Mouse (Mus musculus) CH12.LX (cell line): ENCODE data around the gene Fes. TPM values are rescaled to one million over a fixed set of nuclear protein-coding genes. Genes with fewer than 3 reads are reported as not detected.

ENCODE experiments used
- DNase-seq: peaks from one replicate; pipeline ENCODE4 v3.0.0-alpha.2; 2013; ENCODE audit errors: extremely low read depth
- H3K27ac ChIP-seq: 2 replicates; pipeline ENCODE4 v1.5.1; 2012; ENCODE audit warnings: low read depth, mild to moderate bottlenecking, control low read depth, moderate library complexity; ENCODE audit not compliant: insufficient read depth
- H3K27me3 ChIP-seq: replicated peaks from 2 replicates; pipeline ENCODE3; 2012; ENCODE audit warnings: inconsistent platforms
- H3K36me3 ChIP-seq, 2 experiments: replicated peaks in 1 of 2; 2 replicates each; pipeline versions ENCODE3 to v1.6.1; 2012; ENCODE audit warnings: inconsistent platforms in 1 of 2, low read length in 1 of 2, mild to moderate bottlenecking in 1 of 2, mixed read lengths in 1 of 2, moderate library complexity in 1 of 2; ENCODE audit not compliant: control insufficient read depth in 1 of 2, insufficient read depth in 1 of 2
- H3K4me1 ChIP-seq, 2 experiments: 2 replicates each; pipeline ENCODE4 v1.6.1; 2012; ENCODE audit warnings: inconsistent platforms in 1 of 2, moderate library complexity in 1 of 2; ENCODE audit not compliant: insufficient read depth in 2 of 2, control insufficient read depth in 1 of 2
- H3K4me2 ChIP-seq: 2 replicates; pipeline ENCODE4 v1.6.1; 2012; ENCODE audit warnings: low read depth, mild to moderate bottlenecking, control low read depth; ENCODE audit not compliant: poor library complexity, insufficient read depth, severe bottlenecking
- H3K4me3 ChIP-seq, 3 experiments: fragments of 150-350 bp in 1 of 3; sonication (generic) in 1 of 3; replicated peaks in 1 of 3; 2 replicates each; pipeline versions ENCODE3 to v1.5.1; 2011 to 2012; ENCODE audit warnings: low read depth in 2 of 3, low read length in 2 of 3, mild to moderate bottlenecking in 2 of 3, moderate library complexity in 2 of 3, control low read depth in 1 of 3, improper control_type of control experiment in 1 of 3, inconsistent platforms in 1 of 3, mixed read lengths in 1 of 3; ENCODE audit not compliant: poor library complexity in 1 of 3
- H3K79me2 ChIP-seq: replicated peaks from 2 replicates; pipeline ENCODE4 v1.6.1; 2012; ENCODE audit warnings: mild to moderate bottlenecking, moderate library complexity; ENCODE audit not compliant: control insufficient read depth, poor library complexity, insufficient read depth, severe bottlenecking; ENCODE audit errors: extremely low read depth
- H3K9ac ChIP-seq: 2 replicates; pipeline ENCODE4 v1.6.1; 2012; ENCODE audit warnings: low read depth, mild to moderate bottlenecking, control low read depth, moderate library complexity; ENCODE audit not compliant: insufficient read depth
- H3K9me3 ChIP-seq: replicated peaks from 2 replicates; pipeline ENCODE3; 2012; ENCODE audit warnings: low read length, inconsistent platforms, mixed read lengths
- BHLHE40 ChIP-seq: IDR thresholded peaks from 2 replicates; pipeline ENCODE4 v1.6.1; 2011; ENCODE audit warnings: mild to moderate bottlenecking, low read depth, low read length, improper control_type of control experiment
- CTCF ChIP-seq, 2 experiments: IDR thresholded peaks in 1 of 2; conservative IDR thresholded peaks in 1 of 2; 2 replicates each; pipeline ENCODE4 v1.5.1; 2011 to 2012; ENCODE audit warnings: low read depth in 2 of 2, low read length in 2 of 2, improper control_type of control experiment in 1 of 2, inconsistent platforms in 1 of 2, mild to moderate bottlenecking in 1 of 2, moderate library complexity in 1 of 2
- ELF1 ChIP-seq: IDR thresholded peaks from 2 replicates; pipeline ENCODE4 v1.6.1; 2014; ENCODE audit warnings: low read depth, mild to moderate bottlenecking, inconsistent platforms, low read length, improper control_type of control experiment
- GABPA ChIP-seq: IDR thresholded peaks from 2 replicates; pipeline ENCODE4 v1.6.1; 2012; ENCODE audit warnings: low read depth, low read length, improper control_type of control experiment, inconsistent platforms; ENCODE audit not compliant: insufficient replicate concordance
- KAT2A ChIP-seq: IDR thresholded peaks from 2 replicates; pipeline ENCODE4 v1.6.1; 2012; ENCODE audit warnings: low read length, improper control_type of control experiment, inconsistent platforms; ENCODE audit not compliant: insufficient replicate concordance
- MAFK ChIP-seq: IDR thresholded peaks from 2 replicates; pipeline ENCODE4 v1.6.1; 2011; ENCODE audit warnings: low read length, improper control_type of control experiment; ENCODE audit not compliant: insufficient replicate concordance
- MAZ ChIP-seq: IDR thresholded peaks from 2 replicates; pipeline ENCODE4 v1.6.1; 2012; ENCODE audit warnings: low read depth, mild to moderate bottlenecking, inconsistent platforms, low read length, improper control_type of control experiment, moderate library complexity
- NRF1 ChIP-seq: IDR thresholded peaks from 2 replicates; pipeline ENCODE4 v1.6.1; 2014; ENCODE audit warnings: low read depth, mild to moderate bottlenecking, inconsistent platforms, low read length, improper control_type of control experiment, moderate library complexity
- PAX5 ChIP-seq: IDR thresholded peaks from 2 replicates; pipeline ENCODE4 v1.6.1; 2012; ENCODE audit warnings: low read length, inconsistent platforms, mixed read lengths
- POLR2A ChIP-seq: IDR thresholded peaks from 2 replicates; pipeline ENCODE4 v1.6.1; 2011; ENCODE audit warnings: low read depth, mild to moderate bottlenecking, improper control_type of control experiment, low read length
- RAD21 ChIP-seq: IDR thresholded peaks from 2 replicates; pipeline ENCODE4 v1.6.1; 2011; ENCODE audit warnings: low read depth, mild to moderate bottlenecking, low read length, improper control_type of control experiment, moderate library complexity
- SMC3 ChIP-seq: IDR thresholded peaks from 2 replicates; pipeline ENCODE4 v1.6.1; 2011; ENCODE audit warnings: low read depth, low read length, improper control_type of control experiment
- TBP ChIP-seq: conservative IDR thresholded peaks from 2 replicates; pipeline ENCODE4 v1.6.1; 2011; ENCODE audit warnings: low read depth, low read length, improper control_type of control experiment
- USF2 ChIP-seq: conservative IDR thresholded peaks from 2 replicates; pipeline ENCODE4 v1.6.1; 2011; ENCODE audit warnings: low read depth, low read length, improper control_type of control experiment
- ZKSCAN1 ChIP-seq: IDR thresholded peaks from 2 replicates; pipeline ENCODE4 v1.6.1; 2012; ENCODE audit warnings: low read depth, inconsistent platforms, low read length, improper control_type of control experiment, borderline replicate concordance
- ZMIZ1 ChIP-seq: IDR thresholded peaks from 2 replicates; pipeline ENCODE4 v1.6.1; 2012; ENCODE audit warnings: low read depth, mild to moderate bottlenecking, inconsistent platforms, low read length, improper control_type of control experiment
- ZNF384 ChIP-seq: IDR thresholded peaks from 2 replicates; pipeline ENCODE4 v1.6.1; 2012; ENCODE audit warnings: low read depth, low read length, improper control_type of control experiment, inconsistent platforms
- dilution Hi-C: fragments of 300-500 bp; cut with MboI; formaldehyde crosslinking; loops from 2 replicates; pipeline ENCODE4 v1.14.3; 2020; ENCODE audit warnings: low sequenced_read_pairs; ENCODE audit not compliant: extremely low pct_unique_long_range_greater_than_20kb, extremely low pct_ligation_motif_present
- in situ Hi-C: fragments of 300-500 bp; cut with MboI; formaldehyde crosslinking; loops from 3 replicates; pipeline ENCODE4 v1.14.3; 2019; ENCODE audit warnings: low sequenced_read_pairs, low pct_ligation_motif_present, low pct_unique_long_range_greater_than_20kb, mixed read lengths
- polyA plus RNA-seq: library from polyadenylated mRNA; unstranded; fragments of >175 nt; gene quantifications from 2 replicates; pipeline ENCODE4 v1.2.1, GENCODE M21; 2012; ENCODE audit warnings: low read depth; ENCODE audit not compliant: insufficient read length
- total RNA-seq, 2 experiments: library from RNA; depleted of rRNA; stranded (reverse); fragments of 300-350 nt in 1 of 2; fragments of >200 nt in 1 of 2; gene quantifications; 2 replicates each; pipeline ENCODE4 v1.2.3; 2012 to 2014

Fes gene
- total and polyA plus RNA-seq, 3 experiments: 4.3 to 11.7 (median 9.8) TPM

GRCm38 (mm10) chr7:80382919-80383318 is 4.8 kb downstream of the Fes start:
- H3K27ac ChIP-seq: no peak overlapping the region
- no peak overlapping the region for H3K4me2 ChIP-seq
- H3K4me1 ChIP-seq: peaks cover 1 to 16% of the 10 kb centered on the region in 2 experiments; a peak in 3 of 4 replicates
- dilution Hi-C loops: loop anchor here (25.0 kb wide), 1 partner anchor 179 kb away; no protein-coding TSS in a partner anchor
- H3K4me3 ChIP-seq: no peak overlapping the region
- no peaks in the 10 kb centered on the region for H3K27me3 ChIP-seq
- H3K9me3 ChIP-seq: no peaks in the 10 kb centered on the region
- in situ Hi-C loops: loop anchor here (25.0 kb wide), 1 partner anchor 454 kb away; the partner anchor contains the start of gene Iqgap1
- peaks cover 47 to 66% of the 10 kb centered on the region in 2 experiments for H3K36me3 ChIP-seq
- H3K79me2 ChIP-seq: no peaks in the 10 kb centered on the region
- TF ChIP-seq ELF1 (no peak), TBP (no peak), MAZ (no peak), CTCF (conservative IDR thresholded peaks at IDR 0.05 in 1 of 2, IDR thresholded peaks at IDR 0.05 in 1 of 2; ENCODE audit: low read depth in 2 of 2, low read length in 2 of 2) (no peak), MAFK (no peak), ZKSCAN1 (no peak), NRF1 (no peak), BHLHE40 (no peak), USF2 (no peak), PAX5 (no peak), POLR2A (no peak), GABPA (no peak)
- no peak for DNase-seq
- H3K9ac ChIP-seq: no peak overlapping the region

- Histone ChIP-seq H3K4me3 (no peak overlapping the region), H3K27ac (no peak overlapping the region), H3K9me3 (no peaks in the 10 kb centered on the region), H3K36me3 (peaks cover 44 to 75% of the 10 kb centered on the region in 2 experiments), H3K4me1 (peaks cover 14 to 30% of the 10 kb centered on the region in 2 experiments), H3K4me2 (no peak overlapping the region), H3K79me2 (no peaks in the 10 kb centered on the region), H3K9ac (no peak overlapping the region), H3K27me3 (no peaks in the 10 kb centered on the region)
- dilution Hi-C loops: loop anchor here (25.0 kb wide), 1 partner anchor 183 kb away; no protein-coding TSS in a partner anchor
- peak; percentile 27 for DNase-seq
- peak; percentile 4 for TF ChIP-seq RAD21
- TF ChIP-seq SMC3: peak; percentile 20; the same call in 1 of the 2 replicates
- no peak for TF ChIP-seq BHLHE40
- no peak for TF ChIP-seq KAT2A
- no peak for TF ChIP-seq ZNF384
- TF ChIP-seq MAZ: no peak
- peak; percentile 8 to 57; a peak in 3 of 4 replicates for TF ChIP-seq CTCF (conservative IDR thresholded peaks at IDR 0.05 in 1 of 2, IDR thresholded peaks at IDR 0.05 in 1 of 2; ENCODE audit: low read depth in 2 of 2, low read length in 2 of 2)
- no peak for TF ChIP-seq ZMIZ1
- in situ Hi-C loops: loop anchor here (5.0 to 25.0 kb wide), 3 partner anchors 37 to 458 kb away; partner anchors contain the start of genes Hddc3, Iqgap1 and Unc45a
Observed at GRCm38 (mm10) chr7:80379531-80379930, 8.2 kb downstream of the Fes start.
